Mouse (Mus musculus): ENCODE measurements at regions not wholly inside any gene's neighbourhood (a gene's known extent, or its start where the extent isn't known, plus 50 kb on each side); places are given as distances from the start of the nearest gene placed in this dataset.

DNA sequence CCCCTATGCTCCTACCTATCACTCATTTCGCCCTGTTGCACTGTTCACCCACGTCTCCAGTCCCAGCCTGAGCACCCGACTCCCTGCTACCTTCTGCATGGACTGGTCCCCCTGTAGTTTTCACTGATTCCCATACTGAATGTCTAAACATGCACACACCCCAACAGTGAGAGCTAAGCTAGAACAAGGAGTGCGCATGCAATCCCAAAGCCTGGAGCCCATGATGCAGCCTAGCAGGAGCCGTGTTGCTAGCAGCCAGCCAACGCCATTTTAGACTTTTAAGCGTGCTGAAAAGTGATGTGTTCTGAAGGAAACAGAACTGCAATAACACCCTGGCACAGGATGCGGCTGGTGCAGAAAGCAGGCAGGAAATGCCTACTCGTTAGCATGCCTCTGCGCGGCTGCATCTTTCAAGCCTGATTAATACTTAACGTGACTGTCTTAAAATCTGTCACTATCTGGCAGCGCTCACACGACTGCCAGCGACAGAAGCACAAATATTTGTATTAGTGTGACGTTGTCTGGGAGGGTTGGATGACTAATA is 244.5 kb upstream of the Gm6657 start:
- no peak for TF ChIP-seq FLI1 (IDR thresholded peaks at IDR 0.05; ENCODE audit: low read length)
- no peak for TF ChIP-seq GATA1 (IDR thresholded peaks at IDR 0.05; ENCODE audit: borderline replicate concordance, low read length)

Data from megakaryocyte, embryonic 14.5 days (primary cell).